Mouse (Mus musculus): ENCODE data around the gene Rab36.

GRCm38 (mm10) chr10:75054125-75054524 is 17.3 kb downstream of the Rab36 start:
- no peak for TF ChIP-seq CTCF (IDR thresholded peaks at IDR 0.05; ENCODE audit: low read depth)
- TF ChIP-seq EP300 (optimal IDR thresholded peaks at IDR 0.05), result no peak

All from stomach, postnatal 0 days (tissue).